Comparison of ENCODE assay signal across 8 mouse cellular contexts in genomic region chr10:62508459-62508858, GRCm38 (mm10). TPM values are rescaled to one million over a fixed set of nuclear protein-coding genes. Genes with fewer than 3 reads are reported as not detected.
DNase-seq lines count a peak whose midpoint lies in the region; ATAC-seq and TF ChIP-seq lines count a peak whose summit lies in the region.

No protein-coding gene starts in this region.

- H3K27ac ChIP-seq in intestine, postnatal 0 days (ENCODE audit: low read depth, low read length), result peak overlapping the region; percentile 21
- peak overlapping the region; percentile 58 for H3K27ac ChIP-seq in lung, embryonic 14.5 days (ENCODE audit: low read depth)
- H3K27ac ChIP-seq in stomach, embryonic 16.5 days (ENCODE audit: low read length), result no peak overlapping the region

- H3K9me3 ChIP-seq in E14TG2a.4 (ENCODE audit: low read length), result no peaks in the 10 kb centered on the region
- H3K9me3 ChIP-seq in intestine, postnatal 0 days (ENCODE audit: control insufficient read depth), result no peaks in the 10 kb centered on the region
- H3K9me3 ChIP-seq in lung, embryonic 14.5 days (ENCODE audit: low read depth, low read length), result no peaks in the 10 kb centered on the region
- H3K9me3 ChIP-seq in stomach, embryonic 16.5 days (replicated peaks; ENCODE audit: control insufficient read depth, low read length), result no peaks in the 10 kb centered on the region

- peaks cover 22% of the 10 kb centered on the region for H3K4me1 ChIP-seq in E14TG2a.4 (replicated peaks; ENCODE audit: low read depth, low read length)
- H3K4me1 ChIP-seq in intestine, postnatal 0 days (replicated peaks; ENCODE audit: control insufficient read depth, insufficient read depth, low read length), result no peaks in the 10 kb centered on the region
- peaks cover 4% of the 10 kb centered on the region for H3K4me1 ChIP-seq in lung, embryonic 14.5 days (ENCODE audit: insufficient read depth)
- peaks cover 4% of the 10 kb centered on the region; the same call in 1 of the 2 replicates for H3K4me1 ChIP-seq in stomach, embryonic 16.5 days (ENCODE audit: control insufficient read depth, insufficient read depth, low read length)

- no peak for TF ChIP-seq POLR2A in brain, embryonic 14.5 days (IDR thresholded peaks at IDR 0.05; ENCODE audit: borderline replicate concordance, extremely low read depth, insufficient read depth, insufficient read length, poor library complexity, severe bottlenecking)

- H3K9ac ChIP-seq in intestine, postnatal 0 days (ENCODE audit: low read depth, low read length), result no peak overlapping the region
- H3K9ac ChIP-seq in lung, embryonic 14.5 days, result peak overlapping the region; percentile 17
- H3K9ac ChIP-seq in stomach, embryonic 16.5 days (ENCODE audit: low read length), result peak overlapping the region; percentile 44; the same call in 1 of the 2 replicates

- peak; percentile 8 for DNase-seq in brain, embryonic 14.5 days (ENCODE audit: low read depth)
- DNase-seq in heart, adult 11 months, result peak; percentile 98
- peak; percentile 60 for DNase-seq in lung, embryonic 14.5 days
- DNase-seq in cerebellum, adult 18-20 months, result no peak
- no peak for DNase-seq in frontal cortex, postnatal 25 days (ENCODE audit: low spot score in 2 of 2)

- H3K36me3 ChIP-seq in E14TG2a.4 (ENCODE audit: insufficient read depth, low read length), result no peaks in the 10 kb centered on the region
- H3K36me3 ChIP-seq in intestine, postnatal 0 days (ENCODE audit: control insufficient read depth, insufficient read depth), result no peaks in the 10 kb centered on the region
- no peaks in the 10 kb centered on the region for H3K36me3 ChIP-seq in lung, embryonic 14.5 days (ENCODE audit: insufficient read depth)
- no peaks in the 10 kb centered on the region for H3K36me3 ChIP-seq in stomach, embryonic 16.5 days (ENCODE audit: control insufficient read depth, insufficient read depth, low read length)

- peak overlapping the region; percentile 59 for H3K4me2 ChIP-seq in intestine, postnatal 0 days (replicated peaks; ENCODE audit: low read depth)
- H3K4me2 ChIP-seq in lung, embryonic 14.5 days, result peak overlapping the region; percentile 67
- peak overlapping the region; percentile 62 for H3K4me2 ChIP-seq in stomach, embryonic 16.5 days (ENCODE audit: low read depth, low read length)

- TF ChIP-seq CTCF in E14TG2a.4 (conservative IDR thresholded peaks at IDR 0.05; ENCODE audit: low read length), result no peak
- TF ChIP-seq CTCF in brain, embryonic 14.5 days (IDR thresholded peaks at IDR 0.05; ENCODE audit: borderline replicate concordance, extremely low read depth, insufficient read depth, insufficient read length), result no peak
- TF ChIP-seq CTCF in intestine, postnatal 0 days (IDR thresholded peaks at IDR 0.05; ENCODE audit: low read depth), result no peak
- no peak for TF ChIP-seq CTCF in lung, embryonic 14.5 days (IDR thresholded peaks at IDR 0.05; ENCODE audit: low read depth)

- ATAC-seq in intestine, postnatal 0 days, result no peak
- no peak for ATAC-seq in lung, embryonic 14.5 days (ENCODE audit: insufficient read depth)
- ATAC-seq in stomach, embryonic 16.5 days (ENCODE audit: insufficient read depth, low FRiP score), result no peak

- peaks cover 13% of the 10 kb centered on the region for H3K27me3 ChIP-seq in E14TG2a.4 (ENCODE audit: insufficient read depth, low read length)
- peaks cover 5% of the 10 kb centered on the region; the same call in 1 of the 2 replicates for H3K27me3 ChIP-seq in intestine, postnatal 0 days (replicated peaks; ENCODE audit: control insufficient read depth, insufficient read depth, low read length)
- peaks cover 20% of the 10 kb centered on the region for H3K27me3 ChIP-seq in lung, embryonic 14.5 days (ENCODE audit: insufficient read depth, low read length)
- peaks cover 4% of the 10 kb centered on the region; the same call in 1 of the 2 replicates for H3K27me3 ChIP-seq in stomach, embryonic 16.5 days (ENCODE audit: control insufficient read depth, insufficient read depth, low read length)

- WGBS in intestine, postnatal 0 days, result 4% methylated on average over 11 of the region's 11 CpGs
- 3% methylated on average over 11 of the region's 11 CpGs for WGBS in lung, embryonic 14.5 days
- 4% methylated on average over 11 of the region's 11 CpGs for WGBS in stomach, embryonic 16.5 days

- peak overlapping the region; percentile 54 for H3K4me3 ChIP-seq in E14TG2a.4 (replicated peaks; ENCODE audit: low read length)
- peak overlapping the region; percentile 30 for H3K4me3 ChIP-seq in intestine, postnatal 0 days (ENCODE audit: low read depth, low read length)
- peak overlapping the region; percentile 34 for H3K4me3 ChIP-seq in lung, embryonic 14.5 days (ENCODE audit: low read depth, low read length)
- H3K4me3 ChIP-seq in stomach, embryonic 16.5 days (replicated peaks; ENCODE audit: low read length), result peak overlapping the region; percentile 39

RNA-seq across cellular contexts. Expression of gene Srgn, which starts 18.8 kb away (rescaled TPM):
- polyA plus RNA-seq in brain, embryonic 14.5 days (2012; rRNA removed), result 3.1 and 3.6 TPM in 2 replicates
- 18.9 and 21.6 TPM in 2 replicates for polyA plus RNA-seq in intestine, postnatal 0 days (2015; fragmentation: Nextera tagmentation; extraction: Ambion mirVana)
- polyA plus RNA-seq in lung, embryonic 14.5 days (2014; fragmentation: Nextera tagmentation; extraction: Ambion mirVana), result 33.8 and 39.4 TPM in 2 replicates
- 15.8 and 26.4 TPM in 2 replicates for polyA plus RNA-seq in stomach, embryonic 16.5 days (2015; fragmentation: Nextera tagmentation; extraction: Ambion mirVana)

RNA-seq across cellular contexts. Expression of gene Vps26a, which starts 21.9 kb away (rescaled TPM):
- polyA plus RNA-seq in brain, embryonic 14.5 days (2012; rRNA removed), result 24.6 and 28.0 TPM in 2 replicates
- 102 and 116 TPM in 2 replicates for polyA plus RNA-seq in intestine, postnatal 0 days (2015; fragmentation: Nextera tagmentation; extraction: Ambion mirVana)
- 71.2 and 75.7 TPM in 2 replicates for polyA plus RNA-seq in lung, embryonic 14.5 days (2014; fragmentation: Nextera tagmentation; extraction: Ambion mirVana)
- 80.6 and 83.2 TPM in 2 replicates for polyA plus RNA-seq in stomach, embryonic 16.5 days (2015; fragmentation: Nextera tagmentation; extraction: Ambion mirVana)

RNA-seq across cellular contexts. Expression of gene Supv3l1, which starts 58.9 kb away (rescaled TPM):
- 28.3 and 29.9 TPM in 2 replicates for polyA plus RNA-seq in brain, embryonic 14.5 days (2012; rRNA removed)
- 12.8 and 13.6 TPM in 2 replicates for polyA plus RNA-seq in intestine, postnatal 0 days (2015; fragmentation: Nextera tagmentation; extraction: Ambion mirVana)
- 27.3 and 27.6 TPM in 2 replicates for polyA plus RNA-seq in lung, embryonic 14.5 days (2014; fragmentation: Nextera tagmentation; extraction: Ambion mirVana)
- 23.9 and 26.1 TPM in 2 replicates for polyA plus RNA-seq in stomach, embryonic 16.5 days (2015; fragmentation: Nextera tagmentation; extraction: Ambion mirVana)

RNA-seq across cellular contexts. Expression of gene 4930507D05Rik, which starts 59.2 kb away (rescaled TPM):
- polyA plus RNA-seq in brain, embryonic 14.5 days (2012; rRNA removed), result 0.95 and 0.97 TPM in 2 replicates
- polyA plus RNA-seq in intestine, postnatal 0 days (2015; fragmentation: Nextera tagmentation; extraction: Ambion mirVana), result 0.14 TPM in 2 replicates
- polyA plus RNA-seq in lung, embryonic 14.5 days (2014; fragmentation: Nextera tagmentation; extraction: Ambion mirVana), result 0.50 and 0.60 TPM in 2 replicates
- polyA plus RNA-seq in stomach, embryonic 16.5 days (2015; fragmentation: Nextera tagmentation; extraction: Ambion mirVana), result 0.27 TPM in 1 of 2 replicates, not detected in the other

Comparison
In these comparisons a context has a peak if more than half of its experiments do, and no peak if none do; other contexts are left out.
1. DNase-seq: peak in brain, embryonic 14.5 days (single experiment), heart, adult 11 months (single experiment) and lung, embryonic 14.5 days (single experiment); none in cerebellum, adult 18-20 months (0 of 2) and frontal cortex, postnatal 25 days (0 of 2).
2. Peak in every context shown above with its lines, with median percentiles within 50 percentile points of each other: H3K4me3 ChIP-seq and H3K4me2 ChIP-seq.